Mouse (Mus musculus): ENCODE data around the gene Erich2. TPM values are rescaled to one million over a fixed set of nuclear protein-coding genes. Genes with fewer than 3 reads are reported as not detected.
A peak's percentile ranks its signal among the peaks of the same experiment; 100 is the strongest.

The Erich2 gene
- polyA plus RNA-seq, 1 experiment from 2014 or later = 0.31 TPM

- peaks cover 39% of the 10 kb centered on the region for H3K4me1 ChIP-seq (ENCODE audit: control insufficient read depth, insufficient read depth, low read length)
- H3K27ac ChIP-seq (ENCODE audit: low read depth, low read length) = no peak overlapping the region
- H3K9ac ChIP-seq (ENCODE audit: low read depth, low read length) = no peak overlapping the region
- WGBS (ENCODE audit: insufficient replicate concordance) = 2% methylated on average over 38 of the region's 38 CpGs
- H3K4me3 ChIP-seq (ENCODE audit: low read depth, low read length) = peak overlapping the region; percentile 25
- no peak for ATAC-seq (replicated peaks; ENCODE audit: insufficient number of reproducible peaks, low FRiP score, low TSS enrichment)
- no peaks in the 10 kb centered on the region for H3K36me3 ChIP-seq (ENCODE audit: control insufficient read depth, insufficient read depth, low read length)
- no peaks in the 10 kb centered on the region for H3K9me3 ChIP-seq (replicated peaks; ENCODE audit: control insufficient read depth, low read length)
- H3K27me3 ChIP-seq (ENCODE audit: control insufficient read depth, insufficient read depth, low read length) = peaks cover 97% of the 10 kb centered on the region
- H3K4me2 ChIP-seq = peak overlapping the region; percentile 63
Measured at GRCm38 (mm10) chr2:70563721-70564645, 55.4 kb downstream of the Erich2 start.

- H3K36me3 ChIP-seq (ENCODE audit: control insufficient read depth, insufficient read depth, low read length) = no peaks in the 10 kb centered on the region
- ATAC-seq (replicated peaks; ENCODE audit: insufficient number of reproducible peaks, low FRiP score, low TSS enrichment) = no peak
- WGBS (ENCODE audit: insufficient replicate concordance) = 4% methylated on average over 14 of the region's 15 CpGs
- H3K9ac ChIP-seq (ENCODE audit: low read depth, low read length) = no peak overlapping the region
- H3K4me2 ChIP-seq = no peak overlapping the region
- H3K4me1 ChIP-seq (ENCODE audit: control insufficient read depth, insufficient read depth, low read length) = peaks cover 39% of the 10 kb centered on the region
- no peak overlapping the region for H3K4me3 ChIP-seq (ENCODE audit: low read depth, low read length)
- no peak overlapping the region for H3K27ac ChIP-seq (ENCODE audit: low read depth, low read length)
- peaks cover 97% of the 10 kb centered on the region for H3K27me3 ChIP-seq (ENCODE audit: control insufficient read depth, insufficient read depth, low read length)
- H3K9me3 ChIP-seq (replicated peaks; ENCODE audit: control insufficient read depth, low read length) = no peaks in the 10 kb centered on the region
Measured at GRCm38 (mm10) chr2:70564646-70565315, 56.2 kb downstream of the Erich2 start.

- no peak overlapping the region for H3K27ac ChIP-seq (ENCODE audit: low read depth, low read length)
- no peaks in the 10 kb centered on the region for H3K9me3 ChIP-seq (replicated peaks; ENCODE audit: control insufficient read depth, low read length)
- peaks cover 92% of the 10 kb centered on the region for H3K27me3 ChIP-seq (ENCODE audit: control insufficient read depth, insufficient read depth, low read length)
- peak overlapping the region; percentile 20 for H3K4me3 ChIP-seq (ENCODE audit: low read depth, low read length)
- no peak for ATAC-seq (replicated peaks; ENCODE audit: insufficient number of reproducible peaks, low FRiP score, low TSS enrichment)
- no peaks in the 10 kb centered on the region for H3K36me3 ChIP-seq (ENCODE audit: control insufficient read depth, insufficient read depth, low read length)
- WGBS (ENCODE audit: insufficient replicate concordance) = 4% methylated on average over 30 of the region's 30 CpGs
- H3K4me1 ChIP-seq (ENCODE audit: control insufficient read depth, insufficient read depth, low read length) = peaks cover 39% of the 10 kb centered on the region
- H3K9ac ChIP-seq (ENCODE audit: low read depth, low read length) = 0 out of 2 replicates have a peak overlapping the region, but pooled peaks have one; percentile 30
- H3K4me2 ChIP-seq = peak overlapping the region; percentile 85
Measured at GRCm38 (mm10) chr2:70565651-70566602, 57.3 kb downstream of the Erich2 start.

GRCm38 (mm10) chr2:70566603-70566981 lies 58.0 kb downstream of the Erich2 start:
- Histone ChIP-seq H3K27me3 (ENCODE audit: control insufficient read depth, insufficient read depth, low read length) (peaks cover 89% of the 10 kb centered on the region), H3K4me2 (peak overlapping the region; percentile 85), H3K36me3 (ENCODE audit: control insufficient read depth, insufficient read depth, low read length) (no peaks in the 10 kb centered on the region), H3K9me3 (replicated peaks; ENCODE audit: control insufficient read depth, low read length) (no peaks in the 10 kb centered on the region), H3K9ac (ENCODE audit: low read depth, low read length) (no peak overlapping the region), H3K4me1 (ENCODE audit: control insufficient read depth, insufficient read depth, low read length) (peaks cover 39% of the 10 kb centered on the region), H3K4me3 (ENCODE audit: low read depth, low read length) (peak overlapping the region; percentile 20), H3K27ac (ENCODE audit: low read depth, low read length) (no peak overlapping the region)
- no peak for ATAC-seq (replicated peaks; ENCODE audit: insufficient number of reproducible peaks, low FRiP score, low TSS enrichment)
- WGBS (ENCODE audit: insufficient replicate concordance) = 3% methylated on average over 18 of the region's 18 CpGs

- Histone ChIP-seq H3K9ac (ENCODE audit: low read depth, low read length) (no peak overlapping the region), H3K27ac (ENCODE audit: low read depth, low read length) (no peak overlapping the region), H3K36me3 (ENCODE audit: control insufficient read depth, insufficient read depth, low read length) (no peaks in the 10 kb centered on the region), H3K4me2 (peak overlapping the region; percentile 85), H3K4me3 (ENCODE audit: low read depth, low read length) (peak overlapping the region; percentile 20; the same call in 1 of the 2 replicates), H3K4me1 (ENCODE audit: control insufficient read depth, insufficient read depth, low read length) (peaks cover 35% of the 10 kb centered on the region), H3K9me3 (replicated peaks; ENCODE audit: control insufficient read depth, low read length) (no peaks in the 10 kb centered on the region), H3K27me3 (ENCODE audit: control insufficient read depth, insufficient read depth, low read length) (peaks cover 86% of the 10 kb centered on the region)
- ATAC-seq (replicated peaks; ENCODE audit: insufficient number of reproducible peaks, low FRiP score, low TSS enrichment) = no peak
- 6% methylated on average over 23 of the region's 23 CpGs for WGBS (ENCODE audit: insufficient replicate concordance)
Measured at GRCm38 (mm10) chr2:70567071-70567681, 58.6 kb downstream of the Erich2 start.

GRCm38 (mm10) chr2:70567682-70568077 lies 59.1 kb downstream of the Erich2 start:
- Histone ChIP-seq H3K4me2 (peak overlapping the region; percentile 85), H3K27ac (ENCODE audit: low read depth, low read length) (no peak overlapping the region), H3K4me3 (ENCODE audit: low read depth, low read length) (peak overlapping the region; percentile 51), H3K4me1 (ENCODE audit: control insufficient read depth, insufficient read depth, low read length) (peaks cover 30% of the 10 kb centered on the region), H3K9ac (ENCODE audit: low read depth, low read length) (no peak overlapping the region), H3K36me3 (ENCODE audit: control insufficient read depth, insufficient read depth, low read length) (no peaks in the 10 kb centered on the region), H3K27me3 (ENCODE audit: control insufficient read depth, insufficient read depth, low read length) (peaks cover 86% of the 10 kb centered on the region), H3K9me3 (replicated peaks; ENCODE audit: control insufficient read depth, low read length) (no peaks in the 10 kb centered on the region)
- no peak for ATAC-seq (replicated peaks; ENCODE audit: insufficient number of reproducible peaks, low FRiP score, low TSS enrichment)
- under 1% methylated on average over 12 of the region's 12 CpGs for WGBS (ENCODE audit: insufficient replicate concordance)

GRCm38 (mm10) chr2:70568198-70568941 lies 59.8 kb downstream of the Erich2 start:
- Histone ChIP-seq H3K36me3 (ENCODE audit: control insufficient read depth, insufficient read depth, low read length) (no peaks in the 10 kb centered on the region), H3K27me3 (ENCODE audit: control insufficient read depth, insufficient read depth, low read length) (peaks cover 81% of the 10 kb centered on the region), H3K4me3 (ENCODE audit: low read depth, low read length) (peak overlapping the region; percentile 51), H3K4me1 (ENCODE audit: control insufficient read depth, insufficient read depth, low read length) (peaks cover 29% of the 10 kb centered on the region), H3K4me2 (peak overlapping the region; percentile 85), H3K9ac (ENCODE audit: low read depth, low read length) (peak overlapping the region; percentile 56; the same call in 1 of the 2 replicates), H3K27ac (ENCODE audit: low read depth, low read length) (no peak overlapping the region), H3K9me3 (replicated peaks; ENCODE audit: control insufficient read depth, low read length) (no peaks in the 10 kb centered on the region)
- no peak for ATAC-seq (replicated peaks; ENCODE audit: insufficient number of reproducible peaks, low FRiP score, low TSS enrichment)
- 1% methylated on average over 34 of the region's 34 CpGs for WGBS (ENCODE audit: insufficient replicate concordance)
